Mouse (Mus musculus) right cerebral cortex, postnatal 4 days (tissue): ENCODE results near the gene Teddm3.
A peak's percentile ranks its signal among the peaks of the same experiment; 100 is the strongest.
"Not testable (repeated sequence)": the region's sequence is repeated elsewhere in the genome, so short reads cannot be mapped to it uniquely, and the experiment has no call there.

Experiments used
- DNase-seq: peaks from one replicate; pipeline ENCODE4 v3.0.0-alpha.2; 2022

The Teddm3 gene

DNA sequence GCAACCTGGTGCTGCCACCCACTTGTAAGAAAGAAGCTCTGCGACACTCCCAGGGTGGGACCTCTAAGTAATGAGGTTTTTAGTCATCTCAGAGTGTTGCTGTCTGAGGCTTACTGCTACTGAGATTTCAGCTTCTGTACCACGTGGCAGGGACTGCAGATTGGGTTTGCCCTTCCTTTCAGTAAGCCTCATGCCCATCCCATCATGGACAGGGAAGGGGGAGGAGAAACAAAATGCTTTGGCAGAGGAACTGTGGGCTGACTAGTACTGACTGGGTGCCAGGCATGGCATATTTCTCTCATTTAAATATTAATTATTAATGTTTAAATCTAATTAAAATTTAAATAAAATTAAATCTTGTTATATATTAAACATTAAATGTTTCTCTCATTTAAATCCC lies at the start of gene Teddm3:
Teddm3 (minus strand) TSS at position 101 of the 400 bp plus-strand sequence.
- DNase-seq, result not testable (repeated sequence)

DNA sequence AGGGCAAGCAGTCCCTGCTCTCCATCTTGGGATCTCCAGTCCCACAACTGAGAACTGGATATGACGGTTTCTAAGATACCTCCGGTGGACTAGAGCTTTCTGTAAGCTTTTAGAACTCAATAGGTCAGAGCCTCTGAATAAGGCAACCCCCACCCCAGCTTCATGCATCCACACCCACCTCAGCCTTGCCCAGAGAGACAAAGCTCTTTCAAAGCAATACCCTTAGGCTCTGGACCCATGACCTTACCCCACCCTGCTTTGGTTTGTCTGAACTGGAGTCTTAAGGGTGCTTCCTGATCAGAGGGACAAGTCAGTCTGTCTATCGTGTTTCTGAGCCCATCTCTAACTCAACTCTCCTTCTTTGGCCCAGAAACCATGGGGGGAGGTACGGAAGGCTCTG lies 48.9 kb upstream of the Teddm3 start:
- DNase-seq, result no peak

DNA sequence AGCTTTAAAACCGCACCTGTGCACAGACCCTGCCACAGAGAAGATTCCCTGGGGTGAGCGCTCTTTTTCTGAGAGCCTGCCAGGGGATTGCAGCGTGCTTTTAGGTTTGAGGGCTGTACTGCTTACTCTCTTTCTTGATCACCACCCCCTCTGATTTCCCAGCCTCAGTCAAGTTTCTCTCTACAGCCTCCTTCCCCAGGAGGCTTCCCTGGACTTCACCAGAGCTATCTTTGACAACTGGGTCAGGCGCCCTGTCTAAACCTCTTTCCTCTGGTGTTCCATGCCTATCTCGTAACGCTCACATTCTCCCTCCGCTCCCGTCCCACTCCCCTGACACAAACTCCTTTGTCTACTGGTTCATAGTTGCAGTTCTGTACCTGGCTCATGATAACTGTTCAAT lies 45.6 kb upstream of the Teddm3 start:
- DNase-seq, result no peak

DNA sequence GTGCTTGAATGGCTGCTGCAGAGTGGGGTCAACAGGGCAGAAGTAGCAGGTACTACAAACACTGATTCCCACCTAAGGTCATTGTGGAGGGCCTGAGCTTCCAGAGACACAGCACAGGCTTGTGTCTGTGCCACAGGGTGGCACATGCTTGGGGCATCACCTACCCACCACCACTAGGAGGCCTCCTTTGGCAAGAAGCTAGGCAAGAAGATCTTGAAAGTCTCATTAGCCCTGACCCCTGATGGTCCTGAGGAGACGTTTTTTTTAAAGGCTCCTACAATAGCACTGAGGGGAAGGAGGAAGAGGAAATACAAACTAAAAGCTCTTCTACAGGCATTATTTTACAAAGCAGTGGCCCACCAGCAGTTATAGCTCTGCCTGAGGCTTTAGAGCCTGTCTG lies 44.7 kb upstream of the Teddm3 start:
- no peak for DNase-seq

DNA sequence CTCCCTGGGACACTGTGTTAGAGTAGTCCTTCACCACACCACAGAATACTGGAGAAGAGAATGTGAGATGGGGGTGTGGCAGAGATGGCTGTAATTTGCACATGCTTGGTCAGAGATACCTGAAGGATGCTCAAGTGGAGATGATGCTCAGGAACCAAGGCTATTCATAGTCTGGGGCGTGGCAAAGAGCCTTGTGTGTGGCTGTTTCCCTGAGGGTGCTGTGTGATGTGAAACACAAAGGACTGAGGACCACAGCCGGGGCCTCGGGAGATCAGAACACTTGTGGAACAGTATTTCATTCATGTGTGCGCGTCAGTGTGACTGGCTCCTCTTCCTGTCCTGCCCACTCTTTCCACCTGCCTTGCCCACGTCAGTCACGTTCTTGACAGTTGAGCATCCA lies 44.2 kb upstream of the Teddm3 start:
- DNase-seq, result no peak

DNA sequence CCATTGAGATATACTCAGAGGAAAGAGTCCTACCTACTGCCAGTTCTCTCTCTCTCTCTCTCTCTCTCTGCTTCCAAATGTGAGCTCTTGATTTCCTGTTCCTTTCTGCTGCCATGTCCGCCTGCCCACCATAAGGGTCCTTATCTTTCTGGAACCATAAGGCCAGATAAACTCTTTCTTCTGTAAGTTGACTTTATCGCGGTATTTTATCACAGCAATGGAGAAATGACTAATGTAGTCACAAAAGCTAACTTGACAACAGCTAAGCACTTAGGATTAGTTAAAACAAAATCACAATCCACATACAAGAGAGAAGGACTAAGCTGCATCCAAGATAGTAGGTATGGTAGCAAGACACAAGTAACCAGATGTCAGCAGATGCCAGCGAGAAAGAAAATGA lies 43.7 kb upstream of the Teddm3 start:
- DNase-seq, result no peak

DNA sequence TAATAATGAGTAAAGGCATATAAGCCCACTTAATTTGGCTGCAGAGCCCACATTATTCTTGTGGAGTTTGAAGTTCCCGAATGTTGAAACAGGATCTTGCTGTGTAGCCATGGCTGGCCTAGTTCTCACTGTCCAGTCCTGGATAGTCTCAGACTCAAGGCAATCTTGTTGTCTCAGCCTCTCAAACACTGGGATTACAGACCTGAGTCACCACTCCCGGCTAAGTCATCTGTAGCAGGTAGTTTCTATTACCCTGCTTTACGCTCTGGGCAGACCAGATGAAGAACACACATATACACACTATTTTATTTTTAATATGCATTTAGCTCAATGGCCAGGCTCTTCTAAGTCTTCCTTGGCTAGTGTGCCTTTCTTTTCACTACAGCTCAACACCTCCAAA lies 42.8 kb upstream of the Teddm3 start:
- no peak for DNase-seq

DNA sequence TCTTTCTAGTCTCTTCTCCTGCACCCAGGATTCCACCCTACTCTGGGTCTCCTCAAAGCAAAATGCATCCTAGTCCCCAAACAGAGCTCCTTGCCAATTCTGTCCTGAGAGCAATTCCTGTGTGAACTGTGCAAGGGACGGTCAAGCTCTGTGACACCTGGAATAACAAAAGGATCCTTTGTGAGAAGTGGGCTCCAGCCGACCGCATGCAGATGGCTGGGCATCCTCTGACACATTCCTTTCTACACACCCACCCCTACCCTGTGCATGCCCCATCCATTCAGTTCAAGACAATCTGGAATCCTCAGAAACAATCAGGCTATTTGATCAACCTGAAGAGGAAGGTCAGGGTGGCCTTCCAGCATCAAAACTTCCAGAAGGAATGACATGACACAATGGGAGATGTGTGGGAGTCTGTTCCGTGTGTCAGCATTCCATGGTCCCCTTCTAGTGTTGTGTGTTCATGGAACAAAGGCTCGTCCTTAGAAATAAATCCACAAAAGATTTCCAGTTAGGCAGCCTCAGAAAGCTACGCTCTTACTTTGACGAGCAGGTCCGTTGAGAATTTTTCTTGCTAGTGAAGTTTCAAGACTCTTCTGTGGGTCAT lies 41.6 kb upstream of the Teddm3 start:
- no peak for DNase-seq

DNA sequence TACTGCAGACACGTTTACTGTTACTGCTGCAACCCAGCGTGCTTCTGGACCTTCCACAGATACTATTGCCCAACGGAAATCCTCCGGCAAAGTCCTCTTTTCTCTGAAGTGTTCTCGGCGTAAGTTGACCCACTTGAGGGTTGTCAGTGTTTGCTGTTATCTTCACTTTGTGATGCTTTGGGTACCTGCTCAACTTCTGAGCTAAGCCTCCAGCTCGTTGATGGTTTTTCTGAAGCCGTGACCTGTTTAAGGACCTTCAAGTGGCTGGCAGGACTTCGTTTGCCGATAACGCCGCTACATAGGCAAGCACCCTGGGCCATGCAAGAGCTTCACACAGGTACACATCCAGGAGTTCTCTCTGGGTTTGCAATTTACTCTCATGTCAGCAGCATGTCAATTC lies 40.4 kb upstream of the Teddm3 start:
- no peak for DNase-seq

DNA sequence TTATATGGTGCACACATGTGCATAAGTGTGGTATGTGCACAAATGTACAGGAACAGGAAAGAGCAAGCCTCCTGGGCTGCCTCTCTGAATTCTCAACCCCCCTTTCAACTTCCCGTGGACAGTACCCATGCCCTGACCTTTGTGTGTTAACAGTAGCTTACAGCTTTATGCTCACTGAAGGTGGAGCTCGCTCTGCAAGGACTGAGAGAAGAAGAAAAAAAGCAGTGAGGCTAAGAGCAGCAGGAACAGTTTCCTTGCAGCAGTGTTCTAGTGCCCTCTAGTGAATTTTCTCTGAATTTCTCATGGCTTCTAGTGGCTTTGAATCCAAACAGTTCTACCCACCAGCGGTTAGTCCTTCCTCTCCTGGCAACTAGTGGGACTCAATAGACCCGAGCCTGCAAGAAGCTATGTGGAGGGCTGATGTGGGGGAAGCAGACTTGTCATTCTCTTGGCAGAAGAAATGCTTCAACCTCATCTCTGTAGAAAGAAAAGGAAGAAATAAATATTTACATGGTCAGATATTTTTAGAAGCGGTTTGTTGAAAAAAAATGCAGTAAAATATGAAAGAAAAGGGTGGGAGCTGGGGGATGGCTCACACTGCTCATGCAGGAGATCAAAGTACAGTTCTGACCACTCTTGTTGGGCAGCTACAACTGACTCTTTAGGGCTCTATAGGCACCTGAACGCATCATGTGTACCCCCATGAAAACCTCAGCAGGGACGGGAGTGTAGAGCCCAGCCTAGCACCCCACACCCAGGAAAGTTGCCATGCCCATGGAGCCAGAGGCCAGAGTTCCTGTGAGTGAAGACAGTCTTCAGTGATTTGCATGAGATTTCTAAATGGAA lies 38.9 kb upstream of the Teddm3 start:
- DNase-seq, result no peak

DNA sequence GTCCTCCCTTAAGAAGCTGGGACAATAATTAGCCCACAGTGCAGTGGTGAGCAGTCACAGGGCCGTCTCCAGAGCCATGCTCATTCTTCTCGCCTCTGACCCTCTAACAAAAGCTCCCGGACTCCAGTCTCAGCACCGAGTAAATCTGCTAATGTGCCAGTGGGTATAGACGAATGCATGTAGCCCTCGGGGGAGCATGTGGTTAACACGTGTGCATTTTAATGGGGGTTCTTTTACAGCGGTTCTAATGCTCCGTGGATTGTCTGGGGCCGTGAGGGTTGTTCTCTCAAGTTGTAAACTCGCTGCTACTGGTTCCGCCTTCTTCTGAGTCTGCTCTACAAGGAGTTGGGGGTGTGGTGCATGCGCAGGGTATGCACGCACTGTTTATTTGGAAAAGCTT lies 37.8 kb upstream of the Teddm3 start:
- no peak for DNase-seq

DNA sequence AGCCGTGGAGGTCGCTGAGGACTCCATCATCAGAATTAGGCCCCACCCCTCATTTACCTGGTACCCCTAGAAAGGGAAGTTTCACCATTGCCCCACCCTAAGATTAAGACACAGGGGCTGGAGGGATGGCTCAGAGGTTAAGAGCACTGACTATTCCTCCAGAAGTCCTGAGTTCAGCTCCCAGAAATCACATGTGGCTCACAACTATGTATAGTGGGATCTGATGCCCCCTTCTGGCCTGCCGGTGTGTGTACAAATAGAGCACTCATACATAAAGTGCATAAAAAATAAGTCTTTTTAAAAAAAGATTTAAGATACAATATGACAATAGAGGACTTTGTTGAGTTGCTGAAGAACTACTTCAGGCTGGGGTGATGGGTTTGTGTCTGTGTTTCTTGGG lies 34.5 kb upstream of the Teddm3 start:
- DNase-seq, result no peak

DNA sequence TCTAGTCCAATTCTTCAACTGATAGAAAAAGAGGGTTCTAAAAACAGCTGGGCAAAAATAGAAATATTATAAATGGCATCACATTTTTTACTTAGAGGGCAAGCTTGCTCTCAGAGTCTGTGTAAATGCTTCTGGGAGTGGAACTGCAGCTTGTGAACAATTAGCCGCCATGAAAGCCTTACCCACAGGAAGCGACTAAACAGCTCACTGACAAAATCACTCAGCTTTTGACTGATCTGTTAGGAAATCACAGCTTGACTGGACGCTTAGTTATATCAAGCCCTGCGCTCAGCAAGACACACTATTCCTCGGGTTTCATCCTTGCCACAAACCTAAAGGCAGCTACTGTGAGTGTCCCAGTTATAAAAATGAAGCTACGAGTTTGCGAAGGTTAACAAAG lies 33.8 kb upstream of the Teddm3 start:
- no peak for DNase-seq

DNA sequence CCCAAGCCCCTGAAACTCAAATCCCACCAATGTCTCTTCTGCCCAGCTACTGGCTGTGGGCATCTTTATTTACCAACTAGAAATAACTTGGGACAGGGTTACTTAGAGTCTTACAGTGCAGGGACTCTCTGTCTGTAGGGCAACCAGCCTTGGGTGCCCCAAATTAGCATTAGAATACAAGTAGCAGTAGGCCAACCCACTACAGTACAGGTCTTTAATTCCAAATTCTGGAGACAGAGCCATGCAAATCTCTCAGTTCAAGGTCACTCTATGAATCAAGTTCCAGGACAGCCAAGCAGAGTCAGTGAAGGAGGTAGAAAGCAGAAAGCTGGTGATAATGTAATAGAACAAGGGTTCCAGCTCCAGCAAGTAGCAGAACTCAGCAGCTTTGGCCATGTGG lies 30.9 kb upstream of the Teddm3 start:
- no peak for DNase-seq

DNA sequence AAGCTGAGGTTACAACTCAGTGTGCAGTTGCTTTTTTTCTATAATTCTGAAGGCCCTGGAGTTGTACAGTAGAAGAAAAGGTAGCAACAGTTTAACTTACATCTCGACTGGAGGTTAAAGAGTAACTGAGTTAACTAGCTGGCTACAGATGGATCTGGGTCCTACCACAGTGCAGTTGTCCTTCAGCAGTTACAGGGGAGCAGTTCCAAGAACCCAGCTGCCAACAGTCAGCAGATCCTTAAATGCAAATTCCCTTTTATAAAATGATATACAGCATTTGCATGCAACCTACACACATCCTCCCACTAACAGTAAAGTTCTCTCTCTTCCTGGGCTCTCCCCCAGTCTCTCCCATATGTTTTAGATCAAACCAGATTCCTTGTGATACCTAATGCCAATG lies 28.3 kb upstream of the Teddm3 start:
- DNase-seq, result no peak

DNA sequence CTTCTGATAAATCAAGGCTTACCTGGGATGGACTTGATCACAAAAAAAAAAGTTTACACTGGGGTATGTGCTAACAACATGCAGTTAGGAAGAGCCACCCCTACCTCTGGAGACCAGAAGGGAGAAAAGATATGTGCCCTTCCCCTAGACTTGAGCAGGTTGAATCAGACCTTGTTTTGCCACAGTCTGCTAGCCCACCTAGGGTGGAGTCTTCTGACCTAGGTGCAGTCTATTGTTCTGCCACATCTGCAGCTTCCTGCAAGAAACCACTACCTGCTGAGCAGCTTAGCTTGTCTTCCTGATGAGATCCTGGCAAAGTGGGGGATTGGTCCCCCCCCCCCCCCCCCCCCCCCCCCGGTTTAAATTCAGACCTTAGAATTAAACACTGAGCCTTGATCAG lies 21.4 kb upstream of the Teddm3 start:
- no peak for DNase-seq

DNA sequence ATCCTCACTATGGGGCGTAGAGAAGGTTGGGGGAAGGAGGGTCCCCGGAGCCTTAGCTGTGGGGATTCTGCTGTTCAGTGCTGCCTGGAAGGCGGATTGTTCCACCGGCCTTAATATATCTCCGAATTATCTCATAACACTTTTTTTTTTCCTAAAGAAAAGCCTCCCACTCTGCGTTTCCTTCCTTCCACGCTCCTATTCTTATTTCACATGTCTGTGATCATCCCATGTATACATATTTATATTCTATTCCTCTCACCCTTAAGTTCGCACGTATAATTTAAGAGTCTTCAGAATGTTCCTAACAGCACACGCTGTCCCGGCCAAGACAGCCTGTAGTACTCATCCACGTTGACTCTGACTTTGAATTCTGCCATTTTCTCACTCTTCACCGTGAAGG lies 14.9 kb upstream of the Teddm3 start:
- no peak for DNase-seq

DNA sequence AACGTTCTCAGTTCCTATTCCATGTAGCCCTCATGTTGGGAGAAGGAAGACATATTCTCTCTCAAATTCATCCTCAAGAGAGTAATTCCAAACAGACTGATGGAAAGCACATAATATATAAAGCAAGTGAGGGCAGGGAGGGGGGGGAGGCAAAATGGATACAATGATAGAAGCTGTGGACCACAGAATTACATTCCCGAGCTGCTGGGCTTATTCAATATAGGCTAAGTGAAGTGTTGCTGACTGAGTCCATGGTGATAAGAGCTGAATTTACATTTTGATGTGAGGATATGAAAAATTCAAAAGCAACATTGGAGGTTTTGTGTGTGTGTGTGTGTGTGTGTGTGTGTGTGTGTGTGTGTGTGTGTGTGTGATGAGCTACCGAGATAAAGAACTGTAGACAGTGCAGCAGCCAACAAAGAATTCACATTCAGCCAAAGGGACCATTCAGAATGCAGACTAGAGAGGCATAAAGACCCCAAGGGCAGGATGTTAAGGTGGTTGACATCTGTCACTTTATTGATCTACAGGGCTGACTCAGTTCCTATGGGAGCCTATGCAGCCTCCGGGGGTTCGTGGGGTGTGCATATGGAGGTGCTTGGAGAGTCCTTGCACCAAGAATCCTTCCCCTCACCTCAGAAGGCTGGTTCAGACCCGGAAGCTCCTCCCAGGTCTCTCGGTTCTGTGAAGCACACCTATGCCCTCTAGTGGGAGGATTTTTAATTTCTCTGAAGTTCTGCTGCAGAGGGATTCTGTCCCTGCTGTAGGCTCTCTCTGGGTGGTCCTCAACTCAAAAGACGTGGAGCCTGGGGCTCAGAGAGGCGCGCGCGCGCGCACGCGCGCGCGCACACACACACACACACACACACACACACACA lies 11.8 kb upstream of the Teddm3 start:
- peak; percentile 5 for DNase-seq

DNA sequence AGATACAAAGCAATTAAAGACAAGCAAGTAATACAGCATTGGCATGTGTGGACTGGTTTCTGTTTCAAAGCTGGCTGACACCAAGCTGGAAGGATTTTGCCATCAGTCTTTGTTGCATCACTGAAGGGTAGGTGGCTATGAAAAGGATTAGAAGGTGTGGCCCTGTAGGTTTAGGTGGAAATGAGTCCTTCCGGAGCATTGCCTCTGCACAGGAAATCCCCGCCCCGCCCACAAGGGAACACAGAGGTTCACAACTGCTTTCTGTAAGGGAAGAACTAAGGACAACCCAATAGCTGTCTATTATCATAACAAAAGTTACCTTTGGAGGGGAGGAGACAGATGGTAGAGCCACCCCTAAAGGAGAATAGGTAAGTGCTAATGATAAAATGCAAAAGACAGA lies 9.6 kb upstream of the Teddm3 start:
- DNase-seq, result not testable (repeated sequence)

DNA sequence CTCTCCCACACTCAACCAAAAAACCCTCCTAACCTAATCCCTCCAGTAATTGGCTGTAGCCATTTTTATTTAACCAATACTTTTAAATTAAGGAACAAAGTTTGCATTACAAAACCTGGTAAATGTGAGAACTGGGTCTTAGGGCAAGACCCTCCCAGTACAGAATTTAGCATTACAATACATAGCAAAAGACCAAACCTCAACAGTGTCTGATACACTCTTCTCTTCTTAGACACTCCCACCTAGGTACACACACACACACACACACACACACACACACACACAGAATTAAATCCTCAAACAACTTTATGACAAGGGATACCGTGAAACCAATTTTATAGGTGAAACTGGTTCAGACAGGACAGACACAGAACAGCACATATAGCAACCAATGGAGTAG lies 5.4 kb upstream of the Teddm3 start:
- not testable (repeated sequence) for DNase-seq

DNA sequence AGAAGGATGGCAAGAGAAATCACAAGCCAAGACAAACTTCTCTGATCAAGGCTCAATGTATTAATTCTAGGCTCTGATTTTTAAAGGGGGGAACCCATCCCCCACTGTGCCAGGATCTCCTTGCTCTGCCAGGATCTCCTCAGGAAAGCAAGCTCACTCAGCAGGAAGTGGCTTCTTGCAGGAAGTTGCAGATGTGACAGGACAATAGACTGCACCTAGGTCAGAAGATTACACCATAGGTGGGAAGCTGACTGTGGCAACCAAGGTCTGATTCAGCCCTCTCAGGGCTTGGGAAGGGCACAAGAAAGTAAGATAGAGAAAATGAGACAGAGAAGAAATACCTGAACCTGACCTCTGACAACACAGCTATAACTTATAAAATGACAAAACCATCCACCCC lies 2.5 kb upstream of the Teddm3 start:
- not testable (repeated sequence) for DNase-seq

DNA sequence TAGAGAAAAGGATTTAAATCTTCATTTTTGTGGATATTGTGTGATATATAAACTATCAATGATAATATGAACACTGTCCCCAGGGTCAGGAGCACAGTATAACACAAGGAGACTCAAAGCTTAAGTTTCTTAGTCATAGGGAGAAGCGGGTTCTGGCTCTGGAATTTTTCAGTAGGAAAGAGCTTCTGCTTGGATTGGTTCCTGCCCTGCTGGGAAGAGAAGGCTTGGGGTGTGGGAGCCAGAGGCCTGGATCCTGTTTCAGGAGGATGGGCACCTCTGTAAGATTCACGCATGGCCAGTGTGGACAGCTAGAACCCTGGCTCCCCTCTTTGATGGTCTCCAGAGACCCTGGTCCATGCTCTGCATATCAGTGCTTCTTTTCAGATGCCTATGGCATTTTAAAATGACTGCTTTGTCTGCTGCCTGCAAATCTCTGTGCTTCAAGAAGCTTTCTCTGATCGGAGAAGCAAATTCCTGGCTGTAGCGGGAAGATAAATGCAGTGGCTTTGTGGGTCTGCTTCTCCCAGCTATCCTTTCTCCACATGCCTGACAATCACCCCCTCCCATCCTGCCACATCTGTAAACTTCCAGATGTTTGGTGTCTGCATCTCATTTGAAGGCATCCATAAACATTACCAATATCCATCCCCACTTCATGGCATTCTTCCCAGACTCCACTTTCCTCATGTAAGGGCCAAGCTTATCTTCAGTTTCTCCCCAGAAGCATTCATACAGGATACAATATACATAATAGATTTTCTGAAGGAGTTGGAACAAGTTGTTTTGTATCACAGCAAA lies 2.0 kb downstream of the Teddm3 start:
- DNase-seq, result no peak

DNA sequence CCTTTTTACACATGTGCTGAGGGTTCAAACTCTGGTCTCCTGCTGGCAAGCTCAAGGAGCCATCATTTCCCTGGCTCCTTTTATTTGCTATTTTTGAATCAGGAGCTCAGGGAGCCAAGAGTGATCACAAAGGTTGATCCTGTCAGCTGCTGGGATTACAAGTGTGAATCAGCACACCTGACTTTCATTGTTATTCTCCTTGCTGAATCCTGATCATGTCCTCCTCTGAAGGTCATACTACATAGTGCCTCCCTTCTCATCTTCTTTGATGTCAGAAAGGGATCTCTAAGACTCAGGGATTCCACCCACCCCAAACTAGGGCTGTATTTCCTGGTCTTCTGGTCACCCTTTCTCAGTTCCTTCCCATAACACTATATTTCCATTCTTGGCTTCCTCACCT lies 3.9 kb downstream of the Teddm3 start:
- no peak for DNase-seq
